Mouse (Mus musculus): ENCODE measurements around the gene Plac9a.
"Not testable (repeated sequence)": the region's sequence is repeated elsewhere in the genome, so short reads cannot be mapped to it uniquely, and the experiment has no call there.

Gene Plac9a

GRCm38 (mm10) chr14:25866384-25866783, 36.5 kb downstream of the Plac9a start:
- DNase-seq (ENCODE audit: low read depth in 2 of 2, low spot score in 2 of 2): no peak

- DNase-seq (ENCODE audit: low read depth in 2 of 2, low spot score in 2 of 2): no peak
These were observed 37.6 kb downstream of the Plac9a start for GRCm38 (mm10) chr14:25865251-25865650.

GRCm38 (mm10) chr14:25863721-25864120, 39.2 kb downstream of the Plac9a start:
- no peak for DNase-seq (ENCODE audit: low read depth in 2 of 2, low spot score in 2 of 2)

GRCm38 (mm10) chr14:25861771-25862530, 40.9 kb downstream of the Plac9a start:
- DNase-seq (ENCODE audit: low read depth in 2 of 2, low spot score in 2 of 2): no peak

- peak; percentile 50 to 61 for DNase-seq (ENCODE audit: low read depth in 2 of 2, low spot score in 2 of 2)
These were observed 45.0 kb downstream of the Plac9a start for GRCm38 (mm10) chr14:25857940-25858339.

GRCm38 (mm10) chr14:25857168-25857621, 45.7 kb downstream of the Plac9a start:
- DNase-seq (ENCODE audit: low read depth in 2 of 2, low spot score in 2 of 2): no peak

GRCm38 (mm10) chr14:25855241-25855885, 47.5 kb downstream of the Plac9a start:
- no peak for DNase-seq (ENCODE audit: low read depth in 2 of 2, low spot score in 2 of 2)

- no peak for DNase-seq (ENCODE audit: low read depth in 2 of 2, low spot score in 2 of 2)
These were observed 49.0 kb downstream of the Plac9a start for GRCm38 (mm10) chr14:25853717-25854452.

- DNase-seq (ENCODE audit: low read depth in 2 of 2, low spot score in 2 of 2): no peak
These were observed 49.6 kb downstream of the Plac9a start for GRCm38 (mm10) chr14:25853295-25853694.

GRCm38 (mm10) chr14:25852121-25852561, 50.8 kb downstream of the Plac9a start:
- no peak for DNase-seq (ENCODE audit: low read depth in 2 of 2, low spot score in 2 of 2)

GRCm38 (mm10) chr14:25851189-25851588, 51.7 kb downstream of the Plac9a start:
- DNase-seq (ENCODE audit: low read depth in 2 of 2, low spot score in 2 of 2): no peak

GRCm38 (mm10) chr14:25850433-25850832, 52.5 kb downstream of the Plac9a start:
- no peak for DNase-seq (ENCODE audit: low read depth in 2 of 2, low spot score in 2 of 2)

GRCm38 (mm10) chr14:25848708-25849107, 54.2 kb downstream of the Plac9a start:
- not testable (repeated sequence) for DNase-seq (ENCODE audit: low read depth in 2 of 2, low spot score in 2 of 2)

GRCm38 (mm10) chr14:25848237-25848636, 54.7 kb downstream of the Plac9a start:
- no peak for DNase-seq (ENCODE audit: low read depth in 2 of 2, low spot score in 2 of 2)

GRCm38 (mm10) chr14:25847660-25848059, 55.2 kb downstream of the Plac9a start:
- no peak for DNase-seq (ENCODE audit: low read depth in 2 of 2, low spot score in 2 of 2)

- DNase-seq (ENCODE audit: low read depth in 2 of 2, low spot score in 2 of 2): no peak
These were observed 56.4 kb downstream of the Plac9a start for GRCm38 (mm10) chr14:25846516-25846915.

- no peak for DNase-seq (ENCODE audit: low read depth in 2 of 2, low spot score in 2 of 2)
These were observed 57.0 kb downstream of the Plac9a start for GRCm38 (mm10) chr14:25845832-25846383.

- DNase-seq (ENCODE audit: low read depth in 2 of 2, low spot score in 2 of 2): no peak
These were observed 58.5 kb downstream of the Plac9a start for GRCm38 (mm10) chr14:25844372-25844771.

- DNase-seq (ENCODE audit: low read depth in 2 of 2, low spot score in 2 of 2): no peak
These were observed 60.3 kb downstream of the Plac9a start for GRCm38 (mm10) chr14:25842688-25843003.

- DNase-seq (ENCODE audit: low read depth in 2 of 2, low spot score in 2 of 2): peak; percentile 81 to 93
These were observed 60.8 kb downstream of the Plac9a start, which contains the start of gene Anxa11 for GRCm38 (mm10) chr14:25841991-25842687. Gene Anxa11 (plus strand): TSS chr14:25842156.

GRCm38 (mm10) chr14:25841579-25841978, 61.3 kb downstream of the Plac9a start:
- no peak for DNase-seq (ENCODE audit: low read depth in 2 of 2, low spot score in 2 of 2)

Measured in CD8-positive naive resting alpha-beta T cell, adult 2 months (primary cell).